Mouse (Mus musculus): ENCODE data around the gene Lrp5. TPM values are rescaled to one million over a fixed set of nuclear protein-coding genes. Genes with fewer than 3 reads are reported as not detected.

Gene Lrp5
- polyA plus RNA-seq, 1 experiment from 2014 or later: 5.2 TPM

DNA sequence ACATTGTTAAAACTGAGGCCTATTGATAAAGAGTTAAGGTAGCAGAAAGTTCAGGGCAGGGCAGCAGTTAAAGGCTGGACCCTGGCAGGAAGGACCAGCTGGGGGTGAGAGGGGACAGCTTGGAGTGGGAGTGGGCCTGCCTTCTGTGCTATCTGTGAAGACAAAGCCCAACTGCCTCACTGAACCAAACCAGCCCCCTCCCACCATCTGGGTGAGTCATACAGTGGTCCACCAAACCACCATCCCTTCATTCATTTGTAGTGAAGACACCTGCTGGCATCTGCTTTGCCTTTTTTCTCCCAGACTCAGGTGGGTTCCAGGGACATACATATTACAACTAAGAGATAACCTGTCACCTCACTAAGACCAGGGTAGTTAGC is 108.5 kb downstream of the Lrp5 start:
- no peaks in the 10 kb centered on the region for H3K27me3 ChIP-seq (ENCODE audit: control insufficient read depth, insufficient read depth, low read length)
- no peak overlapping the region for H3K4me3 ChIP-seq (ENCODE audit: low read depth, low read length)
- no peaks in the 10 kb centered on the region for H3K36me3 ChIP-seq (ENCODE audit: control insufficient read depth, insufficient read depth, low read length)
- H3K9me3 ChIP-seq (ENCODE audit: control insufficient read depth, low read length): no peaks in the 10 kb centered on the region
- H3K4me1 ChIP-seq (replicated peaks; ENCODE audit: control insufficient read depth, insufficient read depth, low read length): peaks cover 6% of the 10 kb centered on the region; the same call in 1 of the 2 replicates
- DNase-seq (ENCODE audit: low spot score) (no peak), ATAC-seq (replicated peaks; ENCODE audit: low FRiP score) (no peak)
- H3K9ac ChIP-seq (ENCODE audit: low read length): no peak overlapping the region
- H3K27ac ChIP-seq (ENCODE audit: low read depth, low read length): no peak overlapping the region
- H3K4me2 ChIP-seq (ENCODE audit: low read depth, low read length, severe bottlenecking): no peak overlapping the region

DNA sequence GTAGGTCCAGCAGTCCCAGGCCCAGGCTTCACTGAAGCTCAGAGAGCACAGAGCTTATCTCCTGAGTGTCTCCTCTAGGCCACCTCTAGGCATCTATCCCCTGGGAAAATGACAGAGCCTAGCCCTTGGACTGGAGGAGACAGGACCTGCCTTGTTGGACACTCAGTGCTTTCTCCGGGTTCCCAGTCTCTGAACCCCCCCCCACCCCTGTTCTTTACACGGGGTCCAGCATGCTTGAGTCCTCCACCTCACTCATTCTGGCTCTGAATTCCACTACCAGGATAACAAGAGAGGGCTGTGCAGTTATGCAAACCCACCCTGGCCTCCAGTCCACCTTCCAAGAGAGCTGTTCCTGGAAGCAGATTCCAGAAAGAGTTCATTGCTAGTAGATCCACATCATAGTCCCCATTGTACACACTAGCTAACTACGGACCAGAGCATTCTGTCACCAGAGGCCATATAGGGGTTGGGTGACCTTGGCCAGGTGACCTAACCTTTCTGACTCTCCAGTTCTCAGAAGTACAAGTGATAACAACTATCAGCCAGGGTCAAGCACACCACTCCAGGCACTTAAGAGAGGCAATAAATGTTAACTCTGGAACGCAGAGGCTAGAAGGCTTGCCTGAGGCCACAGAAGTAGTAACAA is 109.0 kb downstream of the Lrp5 start:
- Histone ChIP-seq H3K27ac (ENCODE audit: low read depth, low read length) (no peak overlapping the region), H3K27me3 (ENCODE audit: control insufficient read depth, insufficient read depth, low read length) (no peaks in the 10 kb centered on the region), H3K9ac (ENCODE audit: low read length) (no peak overlapping the region), H3K9me3 (ENCODE audit: control insufficient read depth, low read length) (no peaks in the 10 kb centered on the region), H3K36me3 (ENCODE audit: control insufficient read depth, insufficient read depth, low read length) (no peaks in the 10 kb centered on the region), H3K4me1 (replicated peaks; ENCODE audit: control insufficient read depth, insufficient read depth, low read length) (peaks cover 6% of the 10 kb centered on the region; the same call in 1 of the 2 replicates), H3K4me2 (ENCODE audit: low read depth, low read length, severe bottlenecking) (no peak overlapping the region), H3K4me3 (ENCODE audit: low read depth, low read length) (no peak overlapping the region)
- DNase-seq (ENCODE audit: low spot score) (no peak), ATAC-seq (replicated peaks; ENCODE audit: low FRiP score) (no peak)
- WGBS: 88% methylated on average over 4 of the region's 4 CpGs

DNA sequence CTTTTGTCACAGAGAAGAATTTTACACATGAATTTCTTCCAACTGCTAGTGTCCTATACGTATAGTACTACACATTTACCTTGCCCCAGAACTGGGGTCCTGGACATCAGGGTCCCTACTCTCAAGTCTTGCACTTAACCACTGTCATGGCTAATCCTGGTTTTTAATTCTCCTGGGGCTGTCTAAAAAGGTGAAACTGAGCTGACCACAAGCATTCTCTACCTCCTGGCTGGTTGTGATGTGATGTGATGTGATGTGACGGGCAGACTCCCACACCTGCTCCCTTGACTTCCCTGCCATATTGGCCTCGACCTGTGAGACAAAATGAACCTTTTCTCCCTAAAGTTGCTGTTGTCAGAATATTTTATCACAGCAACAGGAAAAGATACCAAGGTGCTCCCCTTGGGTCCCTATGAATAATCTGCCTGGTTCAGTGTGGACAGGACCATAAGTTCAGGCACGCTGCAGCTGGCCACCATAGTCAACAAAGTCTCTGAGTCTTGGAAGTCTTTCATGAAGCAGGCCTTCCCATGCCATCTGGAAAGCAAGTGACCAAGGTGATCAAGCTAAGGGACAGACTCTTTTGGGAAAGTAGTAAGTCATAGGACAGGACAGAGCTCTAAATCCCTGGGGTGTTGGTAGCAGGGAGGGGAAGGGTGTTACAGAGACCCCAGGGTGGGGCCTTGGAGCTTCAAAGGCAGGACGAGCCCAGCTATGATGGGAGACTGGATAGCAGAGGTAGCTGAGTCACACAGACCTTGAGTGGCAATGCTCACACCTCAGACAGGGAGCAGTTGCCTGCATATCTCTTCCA is 109.7 kb downstream of the Lrp5 start:
- H3K4me1 ChIP-seq (replicated peaks; ENCODE audit: control insufficient read depth, insufficient read depth, low read length): peaks cover 6% of the 10 kb centered on the region; the same call in 1 of the 2 replicates
- WGBS: 74% methylated on average over 5 of the region's 5 CpGs
- no peaks in the 10 kb centered on the region for H3K9me3 ChIP-seq (ENCODE audit: control insufficient read depth, low read length)
- H3K27me3 ChIP-seq (ENCODE audit: control insufficient read depth, insufficient read depth, low read length): no peaks in the 10 kb centered on the region
- ATAC-seq (replicated peaks; ENCODE audit: low FRiP score) (peak; percentile 25; the same call in 1 of the 2 replicates), DNase-seq (ENCODE audit: low spot score) (no peak)
- no peaks in the 10 kb centered on the region for H3K36me3 ChIP-seq (ENCODE audit: control insufficient read depth, insufficient read depth, low read length)
- peak overlapping the region; percentile 41; the same call in 1 of the 2 replicates for H3K27ac ChIP-seq (ENCODE audit: low read depth, low read length)
- H3K9ac ChIP-seq (ENCODE audit: low read length): peak overlapping the region; percentile 32; the same call in 1 of the 2 replicates
- H3K4me2 ChIP-seq (ENCODE audit: low read depth, low read length, severe bottlenecking): peak overlapping the region; percentile 45
- peak overlapping the region; percentile 96 for H3K4me3 ChIP-seq (ENCODE audit: low read depth, low read length)

DNA sequence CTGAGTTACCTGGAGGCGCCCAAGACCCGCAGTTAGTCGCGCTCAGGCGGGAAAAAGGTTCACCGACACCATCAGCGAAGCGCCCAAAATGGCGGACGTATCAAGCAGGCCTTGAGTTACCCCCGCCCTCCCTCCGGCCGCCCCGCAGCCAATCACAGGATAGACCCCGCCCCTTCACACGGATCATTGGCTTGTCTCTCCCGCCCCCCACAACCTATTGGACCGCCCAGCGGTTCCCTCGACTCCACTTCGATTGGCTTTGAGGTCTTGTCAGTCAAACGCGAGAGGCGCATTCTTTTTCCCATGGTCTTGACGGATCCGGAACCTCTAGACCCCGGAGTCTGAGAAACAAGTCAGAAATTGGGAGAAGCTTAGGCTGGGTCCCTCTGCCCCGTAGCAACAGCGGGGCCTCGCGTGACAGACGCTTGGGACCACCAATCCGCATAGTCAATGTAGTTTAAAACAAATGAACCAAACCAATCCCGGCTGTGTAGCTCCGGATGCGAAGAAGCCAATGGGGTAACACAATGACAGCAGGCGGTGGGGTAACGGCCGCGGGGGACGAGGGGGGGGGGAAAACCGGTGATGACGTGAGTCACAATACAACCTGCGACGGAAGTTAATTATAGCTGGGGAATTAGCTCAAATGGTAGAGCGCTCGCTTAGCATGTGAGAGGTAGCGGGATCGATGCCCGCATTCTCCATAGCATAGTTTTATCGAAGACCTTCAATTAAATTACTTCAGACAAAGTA is 110.6 kb downstream of the Lrp5 start, which contains the start of gene Ppp6r3:
Gene Ppp6r3 (minus strand): TSS at position 118 of the 753 bp plus-strand sequence.
- H3K9ac ChIP-seq (ENCODE audit: low read length): peak within 1 kb of the TSS; percentile 88
- H3K27ac ChIP-seq (ENCODE audit: low read depth, low read length): peak within 1 kb of the TSS; percentile 91
- ATAC-seq (replicated peaks; ENCODE audit: low FRiP score): peak; percentile 97
- DNase-seq (ENCODE audit: low spot score): peak; percentile 99
- H3K36me3 ChIP-seq (ENCODE audit: control insufficient read depth, insufficient read depth, low read length): no peaks in the 10 kb centered on the region
- WGBS: under 1% methylated on average over 50 of the region's 51 CpGs
- peaks cover 6% of the 10 kb centered on the region; the same call in 1 of the 2 replicates for H3K4me1 ChIP-seq (replicated peaks; ENCODE audit: control insufficient read depth, insufficient read depth, low read length)
- peak within 1 kb of the TSS; percentile 96 for H3K4me3 ChIP-seq (ENCODE audit: low read depth, low read length)
- no peaks in the 10 kb centered on the region for H3K9me3 ChIP-seq (ENCODE audit: control insufficient read depth, low read length)
- no peaks in the 10 kb centered on the region for H3K27me3 ChIP-seq (ENCODE audit: control insufficient read depth, insufficient read depth, low read length)
- peak within 1 kb of the TSS; percentile 62 for H3K4me2 ChIP-seq (ENCODE audit: low read depth, low read length, severe bottlenecking)

DNA sequence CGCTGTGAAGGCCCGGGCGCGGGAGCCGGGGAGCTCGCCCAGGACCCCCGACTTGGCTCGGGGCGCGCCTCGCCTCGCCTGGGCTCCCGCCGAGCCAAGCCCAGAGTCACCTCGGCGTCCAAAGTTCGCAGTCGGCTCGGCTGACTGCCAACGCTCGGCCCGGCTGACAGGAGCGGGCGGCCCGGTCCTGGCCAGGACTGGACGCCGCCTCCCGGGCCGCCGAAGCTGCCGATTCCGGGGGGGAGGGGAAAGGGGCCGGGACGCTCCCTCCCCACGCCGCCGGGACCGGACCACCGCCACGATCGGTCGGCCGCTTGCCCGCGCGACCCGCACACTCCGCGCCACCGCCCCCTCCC is 111.1 kb downstream of the Lrp5 start:
- ATAC-seq (replicated peaks; ENCODE audit: low FRiP score): peak; percentile 58
- peak overlapping the region; percentile 88 for H3K9ac ChIP-seq (ENCODE audit: low read length)
- under 1% methylated on average over 43 of the region's 50 CpGs for WGBS

DNA sequence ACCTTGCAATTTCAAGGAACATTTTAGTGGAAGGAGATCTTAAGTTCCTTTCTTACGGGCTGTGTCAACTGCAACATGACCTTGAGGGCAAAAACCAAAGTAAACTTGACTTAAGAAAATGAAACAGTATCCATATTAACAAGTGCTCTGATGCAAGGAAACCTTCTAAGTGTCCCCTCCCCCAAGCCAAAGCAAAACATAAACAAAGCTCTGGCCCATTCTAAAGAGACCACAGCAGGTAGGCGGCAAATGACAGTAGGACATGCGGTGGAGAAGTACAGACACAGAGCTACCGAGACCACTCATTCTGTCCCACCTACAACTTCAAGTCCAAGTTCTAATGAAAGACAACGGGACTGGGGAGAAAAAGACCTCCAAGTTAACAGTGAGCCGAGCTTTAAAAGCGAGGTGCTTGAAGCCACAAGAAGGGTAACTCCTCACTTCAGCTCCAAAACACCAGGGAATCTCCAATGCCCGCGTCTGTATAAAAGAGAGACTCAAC is 111.7 kb downstream of the Lrp5 start:
- Histone ChIP-seq H3K36me3 (ENCODE audit: control insufficient read depth, insufficient read depth, low read length) (no peaks in the 10 kb centered on the region), H3K9ac (ENCODE audit: low read length) (peak overlapping the region; percentile 88), H3K4me1 (replicated peaks; ENCODE audit: control insufficient read depth, insufficient read depth, low read length) (peaks cover 6% of the 10 kb centered on the region; the same call in 1 of the 2 replicates), H3K4me3 (ENCODE audit: low read depth, low read length) (peak overlapping the region; percentile 96), H3K9me3 (ENCODE audit: control insufficient read depth, low read length) (no peaks in the 10 kb centered on the region), H3K4me2 (ENCODE audit: low read depth, low read length, severe bottlenecking) (peak overlapping the region; percentile 62), H3K27me3 (ENCODE audit: control insufficient read depth, insufficient read depth, low read length) (no peaks in the 10 kb centered on the region), H3K27ac (ENCODE audit: low read depth, low read length) (no peak overlapping the region)
- DNase-seq (ENCODE audit: low spot score) (no peak), ATAC-seq (replicated peaks; ENCODE audit: low FRiP score) (no peak)
- WGBS: 3% methylated on average over 9 of the region's 9 CpGs

More for the DNA sequence above, 111.1 kb downstream of the Lrp5 start:
- Histone ChIP-seq H3K4me2 (ENCODE audit: low read depth, low read length, severe bottlenecking) (peak overlapping the region; percentile 62; the same call in 1 of the 2 replicates), H3K27me3 (ENCODE audit: control insufficient read depth, insufficient read depth, low read length) (no peaks in the 10 kb centered on the region), H3K4me3 (ENCODE audit: low read depth, low read length) (peak overlapping the region; percentile 96), H3K36me3 (ENCODE audit: control insufficient read depth, insufficient read depth, low read length) (no peaks in the 10 kb centered on the region), H3K27ac (ENCODE audit: low read depth, low read length) (peak overlapping the region; percentile 91), H3K9me3 (ENCODE audit: control insufficient read depth, low read length) (no peaks in the 10 kb centered on the region), H3K4me1 (replicated peaks; ENCODE audit: control insufficient read depth, insufficient read depth, low read length) (peaks cover 6% of the 10 kb centered on the region; the same call in 1 of the 2 replicates)
- DNase-seq (ENCODE audit: low spot score): no peak

DNA sequence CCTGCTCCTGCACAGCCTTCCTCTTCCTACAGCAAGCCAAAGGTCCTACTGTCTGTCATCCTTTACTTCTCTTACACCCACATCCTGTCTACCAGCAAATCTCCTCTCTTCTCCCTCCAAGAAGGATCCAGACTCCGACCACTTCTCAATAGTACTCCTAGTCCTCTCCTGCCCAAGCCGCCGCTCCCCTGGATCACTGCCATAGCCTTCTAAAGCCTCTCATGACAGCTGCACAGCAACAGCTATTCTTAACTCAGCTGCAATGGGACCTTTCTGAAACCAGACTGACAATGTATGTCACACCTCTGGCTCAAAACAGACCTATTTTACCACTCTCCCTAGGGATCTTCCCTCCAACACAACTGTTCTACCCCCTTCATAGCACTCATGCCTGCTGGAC is 122.1 kb downstream of the Lrp5 start:
- Histone ChIP-seq H3K9ac (ENCODE audit: low read length) (no peak overlapping the region), H3K27ac (ENCODE audit: low read depth, low read length) (no peak overlapping the region), H3K4me3 (ENCODE audit: low read depth, low read length) (no peak overlapping the region), H3K9me3 (ENCODE audit: control insufficient read depth, low read length) (peaks cover 3% of the 10 kb centered on the region; the same call in 1 of the 2 replicates), H3K27me3 (ENCODE audit: control insufficient read depth, insufficient read depth, low read length) (no peaks in the 10 kb centered on the region), H3K4me1 (replicated peaks; ENCODE audit: control insufficient read depth, insufficient read depth, low read length) (no peaks in the 10 kb centered on the region), H3K4me2 (ENCODE audit: low read depth, low read length, severe bottlenecking) (no peak overlapping the region), H3K36me3 (ENCODE audit: control insufficient read depth, insufficient read depth, low read length) (no peaks in the 10 kb centered on the region; the same call in 1 of the 2 replicates)
- DNase-seq (ENCODE audit: low spot score) (no peak), ATAC-seq (replicated peaks; ENCODE audit: low FRiP score) (no peak)
- WGBS: 97% methylated on average over 3 of the region's 3 CpGs

DNA sequence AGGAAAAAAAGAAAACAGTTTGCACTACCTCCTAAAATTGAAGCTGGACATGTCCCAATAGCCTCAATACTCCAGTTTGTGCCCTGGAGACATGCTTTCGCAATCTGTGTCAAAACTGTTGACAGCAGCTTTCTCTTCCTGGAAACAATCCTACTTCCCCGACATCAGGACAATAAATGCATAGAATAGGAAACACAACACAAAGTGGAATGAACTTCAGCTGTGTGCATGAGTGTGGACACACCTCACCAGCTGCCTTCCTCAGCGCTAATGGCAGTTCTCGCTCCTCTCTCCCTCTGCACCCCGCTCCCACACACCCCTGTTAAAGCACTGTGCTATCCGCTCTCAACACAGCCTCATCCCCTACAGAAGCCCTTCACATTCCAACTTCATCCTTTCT is 123.6 kb downstream of the Lrp5 start:
- 96% methylated on average over 6 of the region's 6 CpGs for WGBS
- no peaks in the 10 kb centered on the region; the same call in 1 of the 2 replicates for H3K36me3 ChIP-seq (ENCODE audit: control insufficient read depth, insufficient read depth, low read length)
- no peak for DNase-seq (ENCODE audit: low spot score)

More for the DNA sequence above, 123.6 kb downstream of the Lrp5 start:
- no peak overlapping the region for H3K27ac ChIP-seq (ENCODE audit: low read depth, low read length)
- H3K27me3 ChIP-seq (ENCODE audit: control insufficient read depth, insufficient read depth, low read length): no peaks in the 10 kb centered on the region
- no peak overlapping the region for H3K9ac ChIP-seq (ENCODE audit: low read length)
- H3K4me2 ChIP-seq (ENCODE audit: low read depth, low read length, severe bottlenecking): no peak overlapping the region
- ATAC-seq (replicated peaks; ENCODE audit: low FRiP score): no peak
- H3K4me1 ChIP-seq (replicated peaks; ENCODE audit: control insufficient read depth, insufficient read depth, low read length): no peaks in the 10 kb centered on the region
- no peak overlapping the region for H3K4me3 ChIP-seq (ENCODE audit: low read depth, low read length)
- peaks cover 3% of the 10 kb centered on the region; the same call in 1 of the 2 replicates for H3K9me3 ChIP-seq (ENCODE audit: control insufficient read depth, low read length)

All from forebrain, embryonic 11.5 days (tissue).